Mouse (Mus musculus): ENCODE results near the gene Akap7. TPM values are rescaled to one million over a fixed set of nuclear protein-coding genes. Genes with fewer than 3 reads are reported as not detected.

Gene Akap7
- polyA plus RNA-seq, 2 experiments, result 14.3 to 26.8 TPM

GRCm38 (mm10) chr10:25333390-25334079, 25.9 kb upstream of the Akap7 start:
- Histone ChIP-seq H3K4me3 (ENCODE audit: insufficient read depth in 1 of 2, low read depth in 2 of 2, low read length in 2 of 2) (no peak overlapping the region), H3K9ac (replicated peaks) (no peak overlapping the region), H3K27ac (no peak overlapping the region), H3K4me1 (replicated peaks; ENCODE audit: control insufficient read depth in 2 of 2, insufficient read depth in 2 of 2, low read length in 1 of 2) (no peaks in the 10 kb centered on the region), H3K27me3 (ENCODE audit: control insufficient read depth, insufficient read depth, low read length) (no peaks in the 10 kb centered on the region), H3K4me2 (ENCODE audit: low read depth) (no peak overlapping the region), H3K9me3 (ENCODE audit: control insufficient read depth, low read length) (no peaks in the 10 kb centered on the region), H3K36me3 (replicated peaks; ENCODE audit: control insufficient read depth, insufficient read depth, low read depth) (no peaks in the 10 kb centered on the region)
- no peak for ATAC-seq (ENCODE audit: insufficient read depth)
- WGBS (ENCODE audit: insufficient replicate concordance), result 61% methylated on average over 4 of the region's 4 CpGs
- TF ChIP-seq CTCF (IDR thresholded peaks at IDR 0.05; ENCODE audit: low read depth) (no peak), EP300 (IDR thresholded peaks at IDR 0.05; ENCODE audit: low read depth) (no peak)
- DNase-seq (ENCODE audit: low read depth in 3 of 3, low spot score in 3 of 3), result no peak

GRCm38 (mm10) chr10:25331321-25332049, 23.8 kb upstream of the Akap7 start:
- no peaks in the 10 kb centered on the region for H3K4me1 ChIP-seq (replicated peaks; ENCODE audit: control insufficient read depth in 2 of 2, insufficient read depth in 2 of 2, low read length in 1 of 2)
- no peak overlapping the region for H3K27ac ChIP-seq
- H3K9ac ChIP-seq (replicated peaks), result no peak overlapping the region
- no peak for TF ChIP-seq EP300 (IDR thresholded peaks at IDR 0.05; ENCODE audit: low read depth)
- no peak for TF ChIP-seq CTCF (IDR thresholded peaks at IDR 0.05; ENCODE audit: low read depth)
- no peak for ATAC-seq (ENCODE audit: insufficient read depth)
- H3K27me3 ChIP-seq (ENCODE audit: control insufficient read depth, insufficient read depth, low read length), result no peaks in the 10 kb centered on the region
- H3K9me3 ChIP-seq (ENCODE audit: control insufficient read depth, low read length), result no peaks in the 10 kb centered on the region
- 50% methylated on average over 9 of the region's 9 CpGs for WGBS (ENCODE audit: insufficient replicate concordance)
- H3K36me3 ChIP-seq (replicated peaks; ENCODE audit: control insufficient read depth, insufficient read depth, low read depth), result no peaks in the 10 kb centered on the region
- no peak overlapping the region for H3K4me2 ChIP-seq (ENCODE audit: low read depth)
- H3K4me3 ChIP-seq (ENCODE audit: insufficient read depth in 1 of 2, low read depth in 2 of 2, low read length in 2 of 2), result no peak overlapping the region
- DNase-seq (ENCODE audit: low read depth in 3 of 3, low spot score in 3 of 3), result peak in 1 of 3 experiments; percentile 33

- TF ChIP-seq EP300 (IDR thresholded peaks at IDR 0.05; ENCODE audit: low read depth) (no peak), CTCF (IDR thresholded peaks at IDR 0.05; ENCODE audit: low read depth) (no peak)
- Histone ChIP-seq H3K4me3 (ENCODE audit: insufficient read depth in 1 of 2, low read depth in 2 of 2, low read length in 2 of 2) (no peak overlapping the region), H3K27ac (no peak overlapping the region), H3K36me3 (replicated peaks; ENCODE audit: control insufficient read depth, insufficient read depth, low read depth) (no peaks in the 10 kb centered on the region), H3K9ac (replicated peaks) (no peak overlapping the region), H3K9me3 (ENCODE audit: control insufficient read depth, low read length) (no peaks in the 10 kb centered on the region), H3K27me3 (ENCODE audit: control insufficient read depth, insufficient read depth, low read length) (no peaks in the 10 kb centered on the region), H3K4me1 (replicated peaks; ENCODE audit: control insufficient read depth in 2 of 2, insufficient read depth in 2 of 2, low read length in 1 of 2) (no peaks in the 10 kb centered on the region), H3K4me2 (ENCODE audit: low read depth) (no peak overlapping the region)
- 71% methylated on average over 7 of the region's 7 CpGs for WGBS (ENCODE audit: insufficient replicate concordance)
- DNase-seq (ENCODE audit: low read depth in 3 of 3, low spot score in 3 of 3), result no peak
- no peak for ATAC-seq (ENCODE audit: insufficient read depth)
These were observed 22.4 kb upstream of the Akap7 start for GRCm38 (mm10) chr10:25330094-25330493.

- no peaks in the 10 kb centered on the region for H3K9me3 ChIP-seq (ENCODE audit: control insufficient read depth, low read length)
- ATAC-seq (ENCODE audit: insufficient read depth) (no peak), DNase-seq (ENCODE audit: low read depth in 3 of 3, low spot score in 3 of 3) (no peak)
- no peak overlapping the region for H3K4me3 ChIP-seq (ENCODE audit: insufficient read depth in 1 of 2, low read depth in 2 of 2, low read length in 2 of 2)
- no peak overlapping the region for H3K27ac ChIP-seq
- no peak for TF ChIP-seq CTCF (IDR thresholded peaks at IDR 0.05; ENCODE audit: low read depth)
- no peak overlapping the region for H3K9ac ChIP-seq (replicated peaks)
- no peaks in the 10 kb centered on the region for H3K36me3 ChIP-seq (replicated peaks; ENCODE audit: control insufficient read depth, insufficient read depth, low read depth)
- no peaks in the 10 kb centered on the region; a peak in 1 of 4 replicates for H3K4me1 ChIP-seq (replicated peaks; ENCODE audit: control insufficient read depth in 2 of 2, insufficient read depth in 2 of 2, low read length in 1 of 2)
- no peaks in the 10 kb centered on the region for H3K27me3 ChIP-seq (ENCODE audit: control insufficient read depth, insufficient read depth, low read length)
- WGBS (ENCODE audit: insufficient replicate concordance), result 67% methylated on average over 6 of the region's 6 CpGs
- H3K4me2 ChIP-seq (ENCODE audit: low read depth), result no peak overlapping the region
These were observed 19.8 kb upstream of the Akap7 start for GRCm38 (mm10) chr10:25327511-25327910.

DNA sequence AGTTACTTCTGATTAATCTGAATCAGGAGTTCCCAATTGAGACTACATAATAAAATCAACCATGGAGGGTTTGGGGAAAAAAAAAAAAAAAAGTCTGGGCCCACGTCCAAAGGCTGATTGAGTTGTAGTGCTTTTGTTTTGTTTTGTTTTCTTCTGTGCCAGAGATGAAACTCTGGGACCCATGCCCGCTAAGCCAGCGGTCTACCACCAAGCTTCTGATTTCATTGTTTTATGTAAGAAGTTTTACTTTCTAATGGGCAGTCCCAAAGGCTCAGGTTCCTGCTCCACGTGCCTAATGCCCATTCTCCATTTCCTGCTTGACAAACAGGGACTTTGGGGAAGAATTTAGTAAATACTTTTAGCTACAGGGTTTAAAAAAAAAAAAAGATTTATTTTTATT, 18.0 kb upstream of the Akap7 start:
- H3K27me3 ChIP-seq (ENCODE audit: control insufficient read depth, insufficient read depth, low read length), result no peaks in the 10 kb centered on the region
- H3K36me3 ChIP-seq (replicated peaks; ENCODE audit: control insufficient read depth, insufficient read depth, low read depth), result no peaks in the 10 kb centered on the region
- WGBS (ENCODE audit: insufficient replicate concordance), result 61% methylated on average over 4 of the region's 4 CpGs
- no peaks in the 10 kb centered on the region; a peak in 1 of 4 replicates for H3K4me1 ChIP-seq (replicated peaks; ENCODE audit: control insufficient read depth in 2 of 2, insufficient read depth in 2 of 2, low read length in 1 of 2)
- ATAC-seq (ENCODE audit: insufficient read depth) (no peak), DNase-seq (ENCODE audit: low read depth in 3 of 3, low spot score in 3 of 3) (no peak)
- H3K27ac ChIP-seq, result no peak overlapping the region
- H3K4me2 ChIP-seq (ENCODE audit: low read depth), result no peak overlapping the region
- no peak for TF ChIP-seq CTCF (IDR thresholded peaks at IDR 0.05; ENCODE audit: low read depth)
- TF ChIP-seq EP300 (IDR thresholded peaks at IDR 0.05; ENCODE audit: low read depth), result no peak
- H3K9me3 ChIP-seq (ENCODE audit: control insufficient read depth, low read length), result no peaks in the 10 kb centered on the region
- H3K9ac ChIP-seq (replicated peaks), result no peak overlapping the region
- no peak overlapping the region for H3K4me3 ChIP-seq (ENCODE audit: insufficient read depth in 1 of 2, low read depth in 2 of 2, low read length in 2 of 2)
